Mouse (Mus musculus) neutrophil, adult 5-6 weeks (primary cell): ENCODE data around the gene Arid1b. TPM values are rescaled to one million over a fixed set of nuclear protein-coding genes. Genes with fewer than 3 reads are reported as not detected.

Experiments
- ATAC-seq: fragments of 151-379, 151-347 bp; 2 replicates; pipeline ENCODE4 v1.8.0; 2017; ENCODE audit warnings: mild to moderate bottlenecking, moderate TSS enrichment; ENCODE audit not compliant: insufficient number of reproducible peaks, poor library complexity, low FRiP score, severe bottlenecking; ENCODE audit errors: extremely low read depth
- total RNA-seq: library from RNA; stranded (forward); fragments of 200-1000 nt; gene quantifications from 2 replicates; pipeline ENCODE4 v1.2.3, GENCODE M21; 2017

Arid1b gene
- total RNA-seq, 1 experiment from 2014 or later: 54.9 TPM

- no peak for ATAC-seq
These were observed 240.9 kb downstream of the Arid1b start for GRCm38 (mm10) chr17:5235057-5235456.

DNA sequence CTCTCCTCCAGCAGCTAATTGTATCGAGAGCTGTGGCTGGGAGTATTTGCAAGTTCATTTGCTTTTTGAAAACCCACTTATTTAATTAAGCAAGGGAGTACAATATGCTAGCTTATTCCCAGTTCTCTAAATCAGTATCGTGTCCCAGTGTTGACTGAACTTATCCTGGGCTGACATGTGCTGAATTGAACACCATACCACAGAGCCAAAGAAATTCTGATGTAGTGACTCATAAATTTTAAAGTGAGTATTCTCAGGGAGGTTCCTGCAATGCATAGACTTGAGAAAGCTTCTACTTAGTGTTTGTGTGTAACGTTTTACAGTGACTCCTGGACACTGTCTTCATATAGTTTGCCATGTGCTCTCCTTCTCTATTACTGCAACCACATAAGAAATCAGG is 243.6 kb downstream of the Arid1b start:
- ATAC-seq: no peak

GRCm38 (mm10) chr17:5238387-5239245 is 244.5 kb downstream of the Arid1b start:
- ATAC-seq: peak; percentile 78

DNA sequence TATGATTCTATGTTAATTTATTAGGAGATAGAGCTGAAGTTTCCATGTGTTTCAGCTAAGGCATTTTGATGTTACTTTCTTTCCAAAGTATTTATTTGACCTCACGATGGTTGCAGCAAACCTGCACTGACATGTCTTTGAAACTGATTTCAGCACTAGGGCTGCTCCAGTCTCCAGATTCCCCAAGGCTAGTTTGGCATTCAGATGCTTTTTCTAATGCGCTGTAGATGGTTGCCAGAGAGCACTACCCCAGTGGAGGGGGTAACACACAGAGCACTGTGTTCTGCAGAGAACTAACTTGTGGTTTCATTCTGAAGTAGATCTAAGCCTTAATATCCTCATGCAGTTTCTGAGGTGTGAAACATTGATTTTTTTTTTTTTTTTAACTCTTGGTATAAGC is 250.4 kb downstream of the Arid1b start:
- no peak for ATAC-seq

GRCm38 (mm10) chr17:5246688-5247087 is 252.6 kb downstream of the Arid1b start:
- no peak for ATAC-seq

DNA sequence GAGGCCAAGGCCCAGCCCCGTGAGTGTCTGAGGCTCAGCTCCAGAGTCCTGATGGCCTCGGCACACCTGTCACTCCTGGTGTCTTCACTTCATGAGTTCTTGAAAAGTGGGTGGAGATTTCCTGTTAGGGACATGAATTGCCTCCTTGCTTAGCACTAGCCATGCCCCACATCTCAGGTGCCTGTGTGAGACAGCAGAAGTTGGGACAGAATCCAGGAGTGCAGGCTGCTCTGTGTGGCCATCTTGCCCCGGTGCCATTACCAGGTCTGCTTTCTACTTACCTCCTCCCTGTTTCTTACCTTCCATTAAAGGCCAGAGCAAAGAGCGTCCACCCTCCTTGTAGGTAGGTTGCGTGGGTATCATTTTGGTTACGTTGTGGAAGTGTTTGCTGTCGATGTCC is 253.1 kb downstream of the Arid1b start:
- ATAC-seq: no peak

DNA sequence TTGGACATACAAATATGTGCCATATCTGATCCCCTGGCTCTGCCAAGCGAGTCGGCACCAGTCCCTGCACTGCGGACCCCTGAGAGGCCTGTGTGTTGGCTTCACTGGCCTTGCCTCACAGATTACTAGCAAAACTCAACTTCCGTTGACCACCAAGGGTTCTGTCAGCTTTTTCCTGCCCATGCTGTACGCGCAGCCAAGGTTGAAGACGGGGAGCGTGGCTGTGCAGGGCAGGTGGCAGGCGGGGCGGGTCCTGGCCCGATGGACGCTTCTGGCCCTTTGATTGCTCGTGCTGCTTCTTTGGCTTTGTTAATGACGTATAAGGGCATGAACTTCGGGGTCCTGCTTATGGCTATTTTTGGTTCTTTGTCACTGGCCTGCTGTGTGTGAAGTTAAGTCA is 253.6 kb downstream of the Arid1b start:
- ATAC-seq: no peak

DNA sequence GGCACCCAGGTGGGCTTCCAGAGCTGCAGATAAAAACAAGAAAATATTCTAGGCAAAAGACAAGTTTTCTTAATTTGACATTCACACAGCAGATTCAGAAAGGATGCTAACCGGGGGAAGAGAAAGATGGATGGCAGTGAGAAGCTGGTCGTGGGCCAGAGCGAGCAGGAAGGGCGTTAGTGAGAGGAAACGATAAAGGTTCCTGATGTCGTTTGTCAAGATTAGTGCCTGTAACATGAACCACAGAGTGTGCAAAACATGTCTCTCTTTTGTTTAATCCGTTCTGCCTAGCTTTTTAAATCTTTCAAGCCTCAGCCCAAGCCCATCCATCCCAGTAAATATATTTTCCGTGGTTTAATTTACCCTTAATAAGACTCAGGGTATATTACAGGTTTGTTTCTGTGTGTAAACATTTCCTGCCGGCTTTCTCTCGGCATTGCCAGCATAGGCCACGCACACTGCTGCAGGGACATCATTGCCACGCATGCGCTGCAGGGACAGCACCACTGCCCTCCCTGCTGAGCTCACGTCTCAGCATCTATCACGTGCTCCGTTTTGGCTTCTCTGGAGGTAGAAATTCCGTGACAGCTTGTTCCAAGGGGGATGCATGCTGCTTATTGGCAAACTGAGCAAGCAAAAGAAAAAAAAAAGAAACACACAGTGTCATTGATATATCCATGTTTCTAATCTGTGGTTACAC is 255.0 kb downstream of the Arid1b start:
- ATAC-seq: no peak

DNA sequence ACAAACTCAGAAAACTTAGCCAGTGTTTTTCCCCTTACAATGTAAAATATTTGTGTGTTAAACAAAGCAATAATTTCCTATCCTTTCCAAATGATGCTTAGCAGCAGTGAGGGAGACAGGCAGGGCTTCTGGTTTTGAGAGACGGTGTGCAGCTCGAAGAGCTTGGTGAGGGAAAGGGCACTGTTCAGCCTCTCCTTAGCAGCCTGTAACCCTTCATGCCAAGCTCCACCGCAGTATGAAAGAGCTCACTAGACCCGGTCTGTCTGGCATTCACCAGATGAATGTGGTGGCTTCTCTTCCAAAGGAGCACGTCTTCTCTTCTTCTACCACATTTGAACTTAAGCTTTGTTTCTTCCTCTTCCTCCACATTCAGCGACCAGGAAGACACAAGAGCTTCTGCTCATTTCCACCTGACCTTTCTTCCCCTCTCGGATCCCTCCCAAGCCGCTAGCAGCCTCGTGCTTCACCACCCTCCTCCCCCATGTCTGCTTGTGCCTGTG is 255.6 kb downstream of the Arid1b start:
- no peak for ATAC-seq

- ATAC-seq: peak; percentile 58
These were observed 258.3 kb downstream of the Arid1b start for GRCm38 (mm10) chr17:5252436-5252835.

GRCm38 (mm10) chr17:5254717-5255617 is 260.8 kb downstream of the Arid1b start:
- ATAC-seq: no peak

- ATAC-seq: no peak
These were observed 261.4 kb downstream of the Arid1b start for GRCm38 (mm10) chr17:5255618-5255933.

- no peak for ATAC-seq
These were observed 264.8 kb downstream of the Arid1b start for GRCm38 (mm10) chr17:5258978-5259377.

DNA sequence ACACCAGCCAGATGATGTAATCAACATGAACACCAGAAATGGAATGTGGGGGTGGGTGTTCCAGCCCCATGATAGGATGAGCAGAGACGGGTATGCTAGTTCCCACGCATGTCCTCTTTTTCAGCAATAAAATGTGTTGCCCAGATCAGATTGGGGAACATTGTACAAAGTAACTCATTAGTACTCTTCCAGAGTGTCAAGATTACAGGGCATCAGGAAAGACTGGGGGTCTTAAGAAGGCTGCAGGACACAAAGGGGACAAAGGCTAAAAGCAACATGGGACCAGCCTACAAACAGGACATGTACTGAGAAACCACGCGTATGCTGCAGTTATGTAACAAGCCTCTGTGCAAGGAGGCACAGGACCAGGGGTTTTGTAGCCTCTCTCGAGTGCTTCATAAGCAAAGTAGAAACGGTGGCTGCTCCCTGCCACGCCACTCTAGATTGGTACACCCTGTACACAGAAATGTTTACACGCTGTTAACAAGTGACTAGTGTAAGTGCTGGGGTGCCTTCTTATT is 267.1 kb downstream of the Arid1b start:
- ATAC-seq: no peak

DNA sequence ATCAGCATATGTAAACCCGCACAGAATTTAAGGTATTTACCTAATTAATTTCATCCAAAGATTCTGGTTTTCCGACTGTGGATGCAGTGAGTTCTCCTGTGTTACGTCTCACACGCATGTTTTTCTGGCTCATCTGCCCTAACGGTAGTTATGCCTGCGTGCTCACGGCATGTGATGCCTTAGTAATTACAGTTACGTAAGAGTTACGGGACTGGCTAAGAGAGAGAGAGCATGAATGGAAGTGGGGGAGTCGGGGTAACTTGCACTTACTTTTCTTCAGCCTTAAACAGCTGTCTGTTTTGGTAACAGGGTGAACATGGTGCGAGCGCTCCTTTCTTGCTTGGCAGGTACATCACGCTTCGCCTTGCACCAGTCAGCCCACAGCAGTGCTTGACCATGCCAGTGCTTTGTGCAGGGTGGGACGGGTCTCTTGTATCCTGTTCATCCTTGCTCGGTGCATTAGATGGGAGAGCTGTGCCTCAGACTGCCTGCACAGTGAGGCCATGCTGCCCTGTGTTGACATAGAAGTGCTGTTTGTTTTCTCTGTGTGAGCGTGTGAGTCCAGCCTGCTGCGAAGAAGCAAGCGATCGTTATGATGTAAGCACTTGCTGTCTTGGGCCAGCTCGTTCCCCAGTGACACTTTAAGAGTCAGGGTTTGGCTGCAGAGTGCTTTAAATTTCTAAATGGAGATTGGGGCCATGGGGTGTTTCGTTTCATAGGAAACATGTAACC is 267.9 kb downstream of the Arid1b start:
- ATAC-seq: no peak

DNA sequence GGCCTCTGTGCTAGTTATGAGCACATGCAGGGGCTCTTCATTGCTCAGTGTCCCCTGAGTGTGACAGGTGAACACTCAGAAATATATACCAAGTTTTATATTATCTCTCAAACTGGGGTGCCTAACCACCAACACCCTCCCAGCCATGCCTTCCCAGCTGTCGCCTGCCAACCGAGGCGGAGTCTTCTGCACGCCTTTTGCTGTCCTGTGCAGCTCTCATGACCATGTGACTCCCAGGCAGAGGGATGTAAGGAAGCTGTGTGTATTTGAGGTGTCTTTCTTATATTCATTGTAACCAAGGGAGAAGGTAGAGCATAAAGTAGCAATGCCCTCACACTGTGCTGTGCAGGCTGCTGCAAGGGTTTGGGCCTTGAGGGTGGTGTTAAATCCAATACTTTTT is 268.7 kb downstream of the Arid1b start:
- ATAC-seq: no peak

DNA sequence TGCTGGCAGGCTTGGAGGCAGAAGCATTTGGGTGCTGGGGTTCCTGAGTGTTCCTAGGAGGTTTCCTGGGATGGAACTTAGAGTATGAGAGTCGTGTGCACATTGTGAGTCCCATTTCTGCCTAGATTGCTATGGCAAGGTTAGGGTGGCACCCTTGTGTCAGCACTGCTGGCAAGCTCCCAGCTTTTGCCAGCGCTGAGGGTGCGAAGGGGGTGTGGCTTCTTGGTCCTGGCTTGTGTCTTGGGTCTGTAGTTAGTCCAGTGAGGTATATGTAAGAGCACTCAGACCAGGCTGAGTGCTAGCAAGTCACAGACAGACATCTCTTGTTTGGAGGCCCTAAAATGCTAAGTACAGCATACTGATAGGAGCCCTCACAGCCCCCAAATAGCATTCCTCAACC is 270.7 kb downstream of the Arid1b start:
- no peak for ATAC-seq

GRCm38 (mm10) chr17:5265615-5266014 is 271.5 kb downstream of the Arid1b start:
- ATAC-seq: no peak

GRCm38 (mm10) chr17:5267747-5268146 is 273.6 kb downstream of the Arid1b start:
- ATAC-seq: no peak
